Mouse (Mus musculus): ENCODE data around the gene Rab27a.
A peak's percentile ranks its signal among the peaks of the same experiment; 100 is the strongest.

The Rab27a gene

DNA sequence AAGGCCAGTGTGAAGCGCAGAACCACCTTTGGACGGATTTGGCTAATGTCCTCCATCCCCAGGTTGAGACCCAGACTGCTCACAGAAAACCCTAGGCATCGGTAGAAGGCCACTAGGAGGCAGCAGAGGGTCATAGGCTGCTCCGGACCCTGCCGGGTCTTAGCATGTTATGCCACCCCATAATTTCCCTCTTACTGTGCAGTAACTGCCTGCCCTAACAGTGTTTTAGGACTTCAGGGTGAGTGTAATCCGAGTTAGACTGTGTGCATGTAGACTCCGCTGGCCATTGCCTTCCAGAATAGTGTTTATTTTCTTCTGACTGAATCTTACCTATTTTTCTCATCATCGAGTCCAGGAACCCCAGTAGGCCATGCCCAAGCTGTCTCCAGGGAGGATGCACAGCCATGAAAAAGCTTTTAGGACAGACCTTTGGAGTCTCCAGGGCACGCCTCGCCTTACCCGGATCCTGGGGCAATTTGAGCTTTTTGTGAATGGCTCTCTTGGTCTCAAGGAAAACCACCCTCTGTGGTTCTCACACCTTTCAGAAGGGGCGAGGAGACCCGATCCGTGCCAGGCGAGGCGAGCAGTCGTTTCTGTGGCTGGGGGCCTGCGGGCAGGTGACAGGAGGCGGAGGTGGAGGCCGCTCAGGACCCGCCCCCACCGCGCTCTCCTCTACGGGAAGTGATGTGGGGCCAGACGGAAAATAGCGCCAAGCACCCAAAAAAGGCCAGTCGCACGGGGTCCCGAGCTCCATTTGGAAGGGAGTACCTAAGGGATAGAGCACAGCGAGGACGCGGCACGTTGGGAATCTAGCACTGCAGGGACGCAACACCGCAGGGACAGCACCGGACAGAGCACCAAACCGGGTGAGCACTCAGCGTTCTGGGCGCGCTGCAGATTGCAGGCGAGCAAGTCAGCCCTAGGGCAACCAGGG is at the start of gene Rab27a:
Rab27a (plus strand) TSS at position 709 of the 934 bp plus-strand sequence.
- DNase-seq (ENCODE audit: low read depth, low spot score): peak; percentile 88

- no peak for DNase-seq (ENCODE audit: low read depth, low spot score)
These were observed 48.5 kb upstream of the Rab27a start for GRCm38 (mm10) chr9:72996167-72996566.

DNA sequence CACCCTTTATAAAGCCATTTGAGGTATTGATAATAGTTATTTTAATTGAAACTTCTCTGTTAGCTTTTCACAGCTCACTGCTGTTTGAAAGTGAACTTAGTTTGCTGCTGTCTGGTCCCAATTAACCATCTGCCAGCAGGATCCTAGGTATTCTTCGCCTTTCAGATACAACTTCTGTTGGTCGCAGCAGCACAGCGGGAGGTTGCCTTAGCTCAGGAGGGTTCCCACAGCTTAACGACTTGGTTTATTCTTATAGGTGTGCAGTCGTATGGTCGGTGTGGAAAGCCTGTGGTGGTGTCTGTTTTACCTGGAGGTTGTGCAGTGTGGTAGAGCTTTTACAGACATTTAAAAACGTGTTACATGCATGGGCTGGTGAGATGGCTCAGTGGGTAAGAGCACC is 47.8 kb upstream of the Rab27a start:
- no peak for DNase-seq (ENCODE audit: low read depth, low spot score)

- DNase-seq (ENCODE audit: low read depth, low spot score): no peak
These were observed 44.2 kb upstream of the Rab27a start for GRCm38 (mm10) chr9:73000487-73000886.

DNA sequence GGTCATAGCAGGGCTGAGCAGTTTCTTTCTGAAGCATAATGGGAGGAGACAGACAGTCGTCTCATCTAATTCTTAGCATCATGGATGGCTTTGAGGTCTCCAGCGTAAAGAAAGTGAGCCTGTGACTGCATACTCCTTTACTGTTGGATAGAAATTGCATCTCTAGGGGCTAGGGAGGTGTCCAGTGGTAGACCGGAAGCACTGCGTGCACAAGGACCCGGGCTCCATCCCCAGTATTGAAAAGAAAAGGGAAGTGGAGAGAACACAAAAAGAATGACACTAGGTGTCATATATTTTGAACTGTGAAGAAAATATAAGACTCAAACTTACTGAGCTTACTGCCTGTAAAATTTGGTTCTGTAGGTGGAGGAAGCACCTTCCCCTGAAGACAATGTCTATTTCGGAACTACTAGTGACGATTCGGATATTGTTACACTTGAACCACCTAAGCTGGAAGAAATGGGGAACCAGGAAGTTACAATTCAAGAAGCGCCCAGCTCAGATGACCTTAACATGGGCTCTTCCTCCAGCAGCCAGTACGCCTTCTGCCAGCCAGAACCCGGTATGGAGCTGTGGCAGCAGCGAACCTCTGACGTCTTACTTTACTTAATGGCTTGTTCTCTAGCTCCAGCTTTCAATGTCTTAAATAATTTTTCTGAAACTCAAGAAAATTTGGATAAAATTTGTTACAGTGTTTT is 43.2 kb upstream of the Rab27a start:
- DNase-seq (ENCODE audit: low read depth, low spot score): no peak

- no peak for DNase-seq (ENCODE audit: low read depth, low spot score)
These were observed 42.5 kb upstream of the Rab27a start for GRCm38 (mm10) chr9:73002177-73002576.

- no peak for DNase-seq (ENCODE audit: low read depth, low spot score)
These were observed 40.6 kb upstream of the Rab27a start for GRCm38 (mm10) chr9:73004076-73004475.

GRCm38 (mm10) chr9:73005106-73005505 is 39.5 kb upstream of the Rab27a start:
- DNase-seq (ENCODE audit: low read depth, low spot score): no peak

DNA sequence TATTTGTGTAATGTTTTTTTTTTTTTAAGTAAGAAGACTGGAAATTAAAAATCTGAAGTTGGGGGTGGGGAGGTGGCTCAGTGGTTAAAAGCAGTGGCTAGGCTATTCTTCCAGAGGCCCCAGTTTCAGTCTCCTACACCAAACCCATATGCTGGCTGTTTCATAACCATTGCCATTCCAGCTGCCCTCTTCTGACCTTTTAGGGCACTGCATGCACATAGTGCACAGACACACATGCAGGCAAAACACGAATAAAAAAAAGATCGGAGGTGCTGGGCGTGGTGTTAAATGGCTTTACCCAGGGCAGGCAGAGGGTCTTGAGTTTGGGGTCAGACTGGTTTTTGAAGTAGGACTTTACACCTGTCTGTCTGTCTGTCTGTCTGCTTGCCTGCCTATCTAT is 38.5 kb upstream of the Rab27a start:
- DNase-seq (ENCODE audit: low read depth, low spot score): no peak

DNA sequence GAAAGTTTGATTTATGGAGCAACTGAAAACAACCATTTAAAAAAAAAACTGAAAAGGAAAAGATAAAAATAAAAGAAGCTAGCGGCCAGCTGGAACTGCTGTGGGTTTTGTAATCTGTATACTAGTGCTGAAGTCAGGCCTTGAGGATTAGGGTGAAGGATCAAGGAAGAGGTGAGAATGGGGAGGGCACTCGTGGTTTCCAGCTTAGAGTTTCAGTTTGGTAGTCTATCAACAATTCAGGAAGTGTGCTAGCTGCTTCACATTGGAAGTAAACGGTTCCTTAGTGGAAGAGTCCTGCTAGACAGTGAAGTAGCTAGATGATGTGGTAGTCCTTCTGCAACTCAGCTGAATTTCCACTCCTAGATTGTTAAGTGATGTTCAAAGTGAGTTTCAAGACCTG is 36.3 kb upstream of the Rab27a start:
- no peak for DNase-seq (ENCODE audit: low read depth, low spot score)

DNA sequence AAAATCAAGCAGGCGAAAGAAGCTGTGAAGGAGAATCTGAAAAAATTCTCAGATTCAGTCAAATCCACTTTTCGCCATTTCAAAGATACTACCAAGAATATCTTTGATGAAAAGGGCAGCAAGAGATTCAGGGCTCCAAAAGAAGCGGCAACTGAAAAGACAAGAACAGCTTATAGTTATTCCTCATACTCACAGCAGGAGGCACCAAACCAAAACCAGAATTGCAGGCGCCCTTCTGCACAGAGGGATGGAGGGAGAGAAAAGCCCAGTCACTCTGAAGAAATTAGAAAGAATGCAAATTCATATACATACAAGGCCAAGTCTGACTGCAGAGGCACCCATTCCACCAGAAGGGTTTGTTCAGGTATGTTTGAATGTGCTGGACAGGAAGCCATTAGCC is 32.0 kb upstream of the Rab27a start:
- DNase-seq (ENCODE audit: low read depth, low spot score): no peak

GRCm38 (mm10) chr9:73014724-73015123 is 29.9 kb upstream of the Rab27a start:
- DNase-seq (ENCODE audit: low read depth, low spot score): no peak

- no peak for DNase-seq (ENCODE audit: low read depth, low spot score)
These were observed 24.8 kb upstream of the Rab27a start for GRCm38 (mm10) chr9:73019841-73020240.

DNA sequence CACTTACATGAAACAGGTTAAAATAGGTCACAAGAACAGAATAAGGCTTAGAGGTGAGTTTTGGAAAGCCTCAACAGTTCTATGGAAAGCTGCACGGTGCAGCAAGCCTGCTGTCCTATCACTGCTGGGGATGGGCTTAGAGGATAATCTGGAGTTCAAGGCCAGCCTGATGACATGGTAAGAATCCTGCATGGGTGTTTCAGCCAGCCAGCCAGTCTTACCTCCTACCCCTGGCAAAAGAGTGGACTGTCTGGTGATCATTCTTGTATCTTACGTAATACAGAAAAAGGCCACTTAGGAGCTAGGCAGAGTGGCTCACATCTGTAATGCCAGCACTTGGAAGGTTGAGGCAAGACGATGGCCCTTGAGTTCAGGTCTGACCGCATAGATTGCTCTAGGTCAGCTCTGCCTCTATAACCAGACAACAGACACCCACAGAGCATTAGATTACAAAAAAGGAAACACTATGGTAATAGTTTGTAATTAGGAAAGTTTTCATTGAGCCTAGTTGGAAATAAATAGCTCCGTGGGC is 24.0 kb upstream of the Rab27a start:
- DNase-seq (ENCODE audit: low read depth, low spot score): no peak

DNA sequence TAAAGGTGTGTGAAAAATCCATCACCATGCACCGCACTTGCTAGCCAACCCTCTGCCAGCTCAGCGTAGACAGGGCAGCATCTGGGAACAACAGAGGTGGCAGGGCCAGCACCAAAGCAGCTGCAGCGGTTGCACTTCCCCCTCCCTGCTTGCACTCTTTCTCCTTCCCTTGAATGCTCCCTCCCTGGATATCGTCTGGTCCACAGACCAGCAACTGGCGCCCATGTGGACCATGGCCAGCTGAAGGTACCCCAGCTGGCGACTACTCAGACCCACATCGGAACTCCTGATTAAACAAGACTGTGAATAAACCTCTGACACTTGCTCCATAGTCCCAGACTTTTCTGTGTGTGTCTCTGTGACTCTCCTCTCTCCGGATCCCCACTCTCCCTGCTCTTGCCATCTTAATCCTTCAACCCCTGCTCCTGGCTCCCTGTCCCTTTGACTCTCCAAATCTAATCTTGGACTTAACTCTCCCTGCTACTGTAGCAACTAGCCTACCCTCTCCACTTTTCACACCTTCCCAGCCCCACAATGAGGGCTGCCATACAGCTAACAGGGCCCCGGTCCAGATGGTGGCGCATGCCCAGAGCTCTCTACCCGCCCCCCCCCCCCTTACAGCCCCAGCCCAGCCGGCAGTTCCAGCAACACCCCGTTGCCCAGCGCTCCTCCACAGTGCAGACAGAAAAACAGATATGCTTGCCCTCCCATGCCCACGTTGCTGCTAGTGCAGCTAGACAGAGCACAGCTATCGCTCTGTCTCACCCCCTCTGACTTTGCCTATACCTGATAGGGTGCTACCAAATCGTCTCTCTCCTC is 18.6 kb upstream of the Rab27a start:
- DNase-seq (ENCODE audit: low read depth, low spot score): peak; percentile 66

DNA sequence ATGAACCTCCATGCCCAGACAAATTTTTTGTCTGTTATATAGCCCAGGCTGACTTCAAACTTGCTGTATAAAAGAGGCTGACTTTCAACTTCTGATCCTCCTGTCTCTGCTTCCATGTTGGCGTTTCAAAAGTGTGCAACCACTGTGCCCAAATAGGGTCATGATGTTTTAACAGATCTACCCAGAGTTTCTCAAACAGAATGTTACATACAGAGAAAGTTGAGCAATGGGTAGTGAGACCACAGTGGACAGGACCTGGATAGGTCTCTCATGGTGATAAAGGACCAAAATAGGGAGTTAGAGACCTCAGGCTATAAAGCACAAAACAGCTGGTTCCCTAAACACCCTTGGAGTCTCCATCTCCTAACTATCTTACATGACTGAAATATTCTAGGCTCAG is 14.2 kb upstream of the Rab27a start:
- DNase-seq (ENCODE audit: low read depth, low spot score): no peak

- DNase-seq (ENCODE audit: low read depth, low spot score): no peak
These were observed 13.2 kb upstream of the Rab27a start for GRCm38 (mm10) chr9:73031421-73031820.

DNA sequence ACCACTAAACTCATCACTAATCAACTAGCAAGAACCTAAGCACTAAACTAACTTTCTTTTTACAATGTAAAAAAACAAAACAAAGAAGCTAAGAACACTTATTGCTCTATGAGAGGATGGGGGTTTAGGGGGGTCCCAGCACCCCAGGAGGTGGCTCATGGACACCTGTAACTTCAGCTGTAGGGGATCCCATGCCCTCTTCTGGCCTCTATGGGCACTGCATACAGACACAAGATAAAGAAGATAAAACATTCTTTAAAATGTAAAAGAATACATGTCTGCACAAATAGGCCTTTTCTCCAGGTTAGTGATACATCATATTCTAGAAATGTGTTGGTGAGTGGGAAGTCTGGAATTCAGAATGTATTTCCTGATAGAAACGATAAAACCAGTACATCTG is 11.2 kb upstream of the Rab27a start:
- no peak for DNase-seq (ENCODE audit: low read depth, low spot score)

DNA sequence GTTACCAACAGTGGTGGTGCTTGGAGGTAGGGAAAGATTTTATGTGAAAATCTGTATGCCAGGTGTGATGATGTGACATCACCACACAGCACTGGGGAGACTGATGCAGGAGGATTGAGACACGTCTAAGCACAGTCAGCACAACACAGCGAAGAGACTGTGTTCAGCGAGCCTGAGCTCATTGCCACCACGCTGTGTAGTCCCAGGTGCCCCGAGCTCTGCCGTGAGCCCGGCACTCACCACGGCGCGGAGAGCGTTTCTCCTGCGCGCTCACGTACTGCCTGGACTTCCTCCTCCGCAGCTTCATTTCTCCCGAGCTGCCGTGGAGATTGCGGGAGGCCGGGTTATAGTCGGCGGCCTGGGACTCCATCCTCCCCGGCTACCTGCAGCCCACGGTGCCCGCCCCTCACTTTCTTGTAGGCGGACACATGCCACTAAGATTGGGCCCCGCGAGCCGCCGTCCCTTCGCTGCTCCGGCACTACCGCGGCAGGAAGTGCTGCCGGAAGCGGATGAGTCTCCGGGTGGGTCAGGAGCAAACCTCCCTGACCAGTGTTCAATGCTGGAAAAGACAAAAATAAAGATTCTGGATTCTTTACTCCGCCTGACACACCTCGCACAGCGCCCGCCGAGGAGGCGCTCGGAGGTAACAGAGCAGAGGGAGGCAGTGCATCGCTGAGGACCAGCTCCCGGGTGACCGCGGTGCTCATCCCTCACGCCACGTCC is 5.3 kb upstream of the Rab27a start:
- DNase-seq (ENCODE audit: low read depth, low spot score): peak; percentile 89

DNA sequence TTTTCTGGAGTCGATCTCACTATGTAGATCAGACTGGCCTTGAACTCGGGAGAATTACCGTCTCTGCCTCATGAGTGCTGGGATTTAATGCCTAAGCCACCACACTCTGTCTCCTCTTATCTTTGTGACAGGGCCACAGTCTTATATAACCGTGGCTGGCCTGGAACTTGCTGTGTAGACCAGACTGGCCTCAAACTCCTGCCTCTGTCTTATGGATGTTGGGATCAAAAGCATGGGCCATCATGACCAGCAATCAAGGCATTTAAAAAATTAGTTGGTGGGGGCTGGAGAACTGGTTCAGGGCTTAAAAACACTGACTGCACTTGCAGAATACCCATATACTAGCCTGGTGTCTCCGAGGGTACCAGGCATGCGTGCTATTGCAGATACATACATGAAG is 4.6 kb upstream of the Rab27a start, which contains the start of gene Pigb:
Pigb (minus strand) TSS at position 299 of the 400 bp plus-strand sequence.
- no peak for DNase-seq (ENCODE audit: low read depth, low spot score)

DNA sequence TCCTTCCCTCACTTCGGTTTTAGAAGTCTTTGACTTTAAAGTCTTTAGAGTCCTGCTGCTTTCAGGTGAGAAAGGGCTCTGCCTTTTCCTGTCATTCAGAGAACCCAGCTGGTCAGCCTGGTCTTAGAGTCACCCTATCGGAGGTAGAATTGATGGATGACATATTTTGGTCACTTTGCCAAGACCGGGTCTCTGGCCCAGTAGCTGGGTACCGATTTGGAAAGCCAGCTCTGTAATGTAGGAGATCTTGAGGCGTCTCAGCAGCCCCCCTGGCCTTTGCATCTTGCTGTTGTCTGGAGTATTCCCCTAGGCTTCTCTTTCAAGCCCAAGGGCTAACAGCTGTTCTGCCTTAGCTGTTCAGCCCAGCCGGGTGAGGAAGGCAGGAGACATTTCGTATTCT is 550 bp downstream of the Rab27a start:
- DNase-seq (ENCODE audit: low read depth, low spot score): no peak
